ENCODE assay signal across 8 mouse cellular contexts in genomic region chr5:123075576-123076418, GRCm38 (mm10). TPM values are rescaled to one million over a fixed set of nuclear protein-coding genes. Genes with fewer than 3 reads are reported as not detected.
A peak's percentile ranks its signal among the peaks of the same experiment; 100 is the strongest.
DNase-seq lines count a peak whose midpoint lies in the region; ATAC-seq and TF ChIP-seq lines count a peak whose summit lies in the region.

No protein-coding gene starts in this region.

- TF ChIP-seq CTCF in kidney, adult 2 months (conservative IDR thresholded peaks at IDR 0.05; ENCODE audit: insufficient read depth, insufficient read length, low read depth, low read length): no peak
- TF ChIP-seq CTCF in small intestine, adult 2 months (IDR thresholded peaks at IDR 0.05; ENCODE audit: extremely low read depth, insufficient read length, insufficient replicate concordance, low read depth, low read length): no peak

- peaks cover 18% of the 10 kb centered on the region for H3K4me1 ChIP-seq in embryonic facial prominence, embryonic 12.5 days
- H3K4me1 ChIP-seq in kidney, adult 2 months (ENCODE audit: control insufficient read depth, insufficient read depth, low read length): peaks cover 14% of the 10 kb centered on the region
- H3K4me1 ChIP-seq in limb, embryonic 11.5 days (ENCODE audit: control insufficient read depth, insufficient read depth, low read length): peaks cover 10% of the 10 kb centered on the region; the same call in 1 of the 2 replicates
- H3K4me1 ChIP-seq in midbrain, embryonic 13.5 days (replicated peaks): peaks cover 21% of the 10 kb centered on the region
- H3K4me1 ChIP-seq in small intestine, adult 2 months (ENCODE audit: control insufficient read depth, insufficient read depth, insufficient read length, low read length): peaks cover 10% of the 10 kb centered on the region

- no peaks in the 10 kb centered on the region for H3K36me3 ChIP-seq in embryonic facial prominence, embryonic 12.5 days
- no peaks in the 10 kb centered on the region for H3K36me3 ChIP-seq in kidney, adult 2 months (ENCODE audit: control insufficient read depth, insufficient read depth, low read length)
- no peaks in the 10 kb centered on the region for H3K36me3 ChIP-seq in limb, embryonic 11.5 days (ENCODE audit: control insufficient read depth, insufficient read depth, low read length)
- H3K36me3 ChIP-seq in midbrain, embryonic 13.5 days: no peaks in the 10 kb centered on the region
- no peaks in the 10 kb centered on the region for H3K36me3 ChIP-seq in small intestine, adult 2 months (ENCODE audit: control insufficient read depth, insufficient read depth, low read length)

- peak overlapping the region; percentile 75 for H3K4me3 ChIP-seq in embryonic facial prominence, embryonic 12.5 days
- peak overlapping the region; percentile 88 for H3K4me3 ChIP-seq in kidney, adult 2 months (ENCODE audit: insufficient read depth, low read depth, low read length)
- H3K4me3 ChIP-seq in limb, embryonic 11.5 days (ENCODE audit: low read depth, low read length): peak overlapping the region; percentile 73
- peak overlapping the region; percentile 73 for H3K4me3 ChIP-seq in midbrain, embryonic 13.5 days (replicated peaks)
- peak overlapping the region; percentile 77 for H3K4me3 ChIP-seq in small intestine, adult 2 months (ENCODE audit: low read depth, low read length)

- ATAC-seq in embryonic facial prominence, embryonic 12.5 days (ENCODE audit: insufficient number of reproducible peaks, insufficient read depth, low FRiP score, low TSS enrichment): peak; percentile 81
- ATAC-seq in limb, embryonic 11.5 days (ENCODE audit: insufficient number of reproducible peaks, low FRiP score, low TSS enrichment, low read depth): peak; percentile 90
- peak; percentile 87 for ATAC-seq in midbrain, embryonic 13.5 days

- H3K9me3 ChIP-seq in embryonic facial prominence, embryonic 12.5 days: no peaks in the 10 kb centered on the region
- no peaks in the 10 kb centered on the region for H3K9me3 ChIP-seq in limb, embryonic 11.5 days (ENCODE audit: control insufficient read depth, low read length)
- H3K9me3 ChIP-seq in midbrain, embryonic 13.5 days: no peaks in the 10 kb centered on the region

- no peak for TF ChIP-seq POLR2A in kidney, adult 2 months (IDR thresholded peaks at IDR 0.05; ENCODE audit: low read depth, low read length)
- no peak for TF ChIP-seq POLR2A in small intestine, adult 2 months (IDR thresholded peaks at IDR 0.05; ENCODE audit: low read depth, low read length)

- peak; percentile 93 for DNase-seq in 3134 (ENCODE audit: extremely low read depth, insufficient read length, low spot score)
- DNase-seq in adrenal gland, postnatal 36 days: peak; percentile 97 to 99
- DNase-seq in heart, adult 18-20 months: peak; percentile 94 to 97
- peak; percentile 96 for DNase-seq in kidney, adult 2 months
- DNase-seq in limb, embryonic 11.5 days (ENCODE audit: low spot score): peak; percentile 94

- 8% methylated on average over 45 of the region's 45 CpGs for WGBS in embryonic facial prominence, embryonic 12.5 days
- WGBS in kidney, adult 2 months: 6% methylated on average over 45 of the region's 45 CpGs
- 8% methylated on average over 44 of the region's 45 CpGs for WGBS in limb, embryonic 11.5 days
- whole genome bisulfite sequencing in midbrain, embryonic 13.5 days: 8% methylated on average over 44 of the region's 45 CpGs
- 6% methylated on average over 45 of the region's 45 CpGs for WGBS in small intestine, adult 2 months

- peak overlapping the region; percentile 68 for H3K9ac ChIP-seq in embryonic facial prominence, embryonic 12.5 days
- H3K9ac ChIP-seq in limb, embryonic 11.5 days (ENCODE audit: low read length): peak overlapping the region; percentile 70
- H3K9ac ChIP-seq in midbrain, embryonic 13.5 days (replicated peaks): peak overlapping the region; percentile 82

- H3K27me3 ChIP-seq in embryonic facial prominence, embryonic 12.5 days: no peaks in the 10 kb centered on the region; the same call in 1 of the 2 replicates
- no peaks in the 10 kb centered on the region for H3K27me3 ChIP-seq in kidney, adult 2 months (replicated peaks; ENCODE audit: control insufficient read depth, insufficient read depth, low read length)
- no peaks in the 10 kb centered on the region for H3K27me3 ChIP-seq in limb, embryonic 11.5 days (ENCODE audit: control insufficient read depth, insufficient read depth, low read length)
- H3K27me3 ChIP-seq in midbrain, embryonic 13.5 days: peaks cover 7% of the 10 kb centered on the region; the same call in 1 of the 2 replicates
- H3K27me3 ChIP-seq in small intestine, adult 2 months (ENCODE audit: control insufficient read depth, insufficient read depth, low read length): no peaks in the 10 kb centered on the region; the same call in 1 of the 2 replicates

- H3K27ac ChIP-seq in embryonic facial prominence, embryonic 12.5 days: peak overlapping the region; percentile 54
- peak overlapping the region; percentile 14 for H3K27ac ChIP-seq in kidney, adult 2 months (ENCODE audit: insufficient read depth, low read depth, low read length)
- no peak overlapping the region for H3K27ac ChIP-seq in limb, embryonic 11.5 days (replicated peaks; ENCODE audit: low read depth, low read length)
- peak overlapping the region; percentile 71 for H3K27ac ChIP-seq in midbrain, embryonic 13.5 days
- H3K27ac ChIP-seq in small intestine, adult 2 months (ENCODE audit: insufficient read depth, low read depth, low read length): no peak overlapping the region

- peak overlapping the region; percentile 95 for H3K4me2 ChIP-seq in embryonic facial prominence, embryonic 12.5 days (replicated peaks)
- H3K4me2 ChIP-seq in limb, embryonic 11.5 days (ENCODE audit: low read depth, severe bottlenecking): peak overlapping the region; percentile 97
- peak overlapping the region; percentile 97 for H3K4me2 ChIP-seq in midbrain, embryonic 13.5 days (replicated peaks)

RNA-seq across cellular contexts. Expression of gene Tmem120b, which starts 7.6 kb away (rescaled TPM):
- total RNA-seq in adrenal gland, postnatal 36 days (2021): 10 to 100 TPM; 27.0 to 48.7 TPM
- 14.8 and 16.6 TPM in 2 replicates for polyA plus RNA-seq in embryonic facial prominence, embryonic 12.5 days (2016; fragmentation: Nextera tagmentation; extraction: Ambion mirVana)
- total RNA-seq in heart, adult 18-20 months (2021): 10 to 100 TPM; 10.1 to 10.3 TPM
- 9.9 and 12.7 TPM in 2 replicates for polyA plus RNA-seq in kidney, adult 2 months (2012; rRNA removed)
- polyA plus RNA-seq in limb, embryonic 11.5 days (2014; fragmentation: Nextera tagmentation; extraction: Ambion mirVana): 9.3 and 11.3 TPM in 2 replicates
- polyA plus RNA-seq in midbrain, embryonic 13.5 days (2015; fragmentation: Nextera tagmentation; extraction: Ambion mirVana): 12.8 and 14.6 TPM in 2 replicates
- polyA plus RNA-seq in small intestine, adult 2 months (2012; rRNA removed): 1.6 and 3.3 TPM in 2 replicates

RNA-seq across cellular contexts. Expression of gene Morn3, which starts 29.0 kb away (rescaled TPM):
- not detected for total RNA-seq in adrenal gland, postnatal 36 days (2021)
- not detected in 2 replicates for polyA plus RNA-seq in embryonic facial prominence, embryonic 12.5 days (2016; fragmentation: Nextera tagmentation; extraction: Ambion mirVana)
- total RNA-seq in heart, adult 18-20 months (2021): not detected
- polyA plus RNA-seq in kidney, adult 2 months (2012; rRNA removed): 0.06 and 0.08 TPM in 2 replicates
- 0.64 TPM in 1 of 2 replicates, not detected in the other for polyA plus RNA-seq in limb, embryonic 11.5 days (2014; fragmentation: Nextera tagmentation; extraction: Ambion mirVana)
- polyA plus RNA-seq in midbrain, embryonic 13.5 days (2015; fragmentation: Nextera tagmentation; extraction: Ambion mirVana): 0.32 TPM in 1 of 2 replicates, not detected in the other
- not detected in 2 replicates for polyA plus RNA-seq in small intestine, adult 2 months (2012; rRNA removed)

RNA-seq across cellular contexts. Expression of gene Rhof, which starts 56.7 kb away (rescaled TPM):
- total RNA-seq in adrenal gland, postnatal 36 days (2021): 1 to 10 TPM; 1.2 to 1.4 TPM
- 2.9 and 3.4 TPM in 2 replicates for polyA plus RNA-seq in embryonic facial prominence, embryonic 12.5 days (2016; fragmentation: Nextera tagmentation; extraction: Ambion mirVana)
- 1 to 10 TPM in 1 of 2 experiments, under 1 TPM in 1; 0.55 to 2.6 TPM for total RNA-seq in heart, adult 18-20 months (2021)
- 12.1 and 13.4 TPM in 2 replicates for polyA plus RNA-seq in kidney, adult 2 months (2012; rRNA removed)
- 2.9 and 3.6 TPM in 2 replicates for polyA plus RNA-seq in limb, embryonic 11.5 days (2014; fragmentation: Nextera tagmentation; extraction: Ambion mirVana)
- polyA plus RNA-seq in midbrain, embryonic 13.5 days (2015; fragmentation: Nextera tagmentation; extraction: Ambion mirVana): 2.6 and 3.3 TPM in 2 replicates
- polyA plus RNA-seq in small intestine, adult 2 months (2012; rRNA removed): 28.0 and 91.6 TPM in 2 replicates

Comparison
In these comparisons a context has a peak if more than half of its experiments do, and no peak if none do; other contexts are left out.
1. H3K27ac ChIP-seq: peak in embryonic facial prominence, embryonic 12.5 days (single experiment), kidney, adult 2 months (single experiment) and midbrain, embryonic 13.5 days (single experiment); none in limb, embryonic 11.5 days (single experiment) and small intestine, adult 2 months (single experiment).
2. Peak in every context shown above with its lines, with median percentiles within 50 percentile points of each other: DNase-seq, ATAC-seq, H3K4me2 ChIP-seq, H3K4me3 ChIP-seq and H3K9ac ChIP-seq.